Mouse (Mus musculus) testis, adult 2 months (tissue): ENCODE measurements around the gene Smarcal1. TPM values are rescaled to one million over a fixed set of nuclear protein-coding genes. Genes with fewer than 3 reads are reported as not detected.

Source experiments
- H3K27ac ChIP-seq: fragments of 200-500 bp; 2 replicates; pipeline ENCODE4 v1.5.1; 2012; ENCODE audit warnings: low read depth, low read length; ENCODE audit not compliant: control insufficient read depth, insufficient read depth
- H3K27me3 ChIP-seq: fragments of 200-500 bp; 2 replicates; pipeline ENCODE4 v1.6.1; 2012; ENCODE audit warnings: mild to moderate bottlenecking, low read length, moderate library complexity; ENCODE audit not compliant: control insufficient read depth, insufficient read depth
- H3K36me3 ChIP-seq: fragments of 200-500 bp; 2 replicates; pipeline ENCODE4 v1.6.1; 2012; ENCODE audit warnings: mild to moderate bottlenecking, low read length; ENCODE audit not compliant: control insufficient read depth, insufficient read depth
- H3K4me1 ChIP-seq: fragments of 200-500 bp; 2 replicates; pipeline ENCODE4 v1.6.1; 2012; ENCODE audit warnings: low read length; ENCODE audit not compliant: control insufficient read depth, insufficient read depth
- H3K4me3 ChIP-seq: fragments of 200-500 bp; 2 replicates; pipeline ENCODE4 v1.5.1; 2012; ENCODE audit warnings: low read depth, mild to moderate bottlenecking, low read length, moderate library complexity, mixed read lengths; ENCODE audit not compliant: control insufficient read depth
- CTCF ChIP-seq: fragments of 200-500 bp; IDR thresholded peaks from 2 replicates; pipeline ENCODE4 v1.5.1; 2012; ENCODE audit warnings: low read depth, mild to moderate bottlenecking, inconsistent platforms, low read length, moderate library complexity; ENCODE audit not compliant: control insufficient read depth, insufficient read depth, insufficient replicate concordance
- POLR2A ChIP-seq: fragments of 200-500 bp; IDR thresholded peaks from 2 replicates; pipeline ENCODE4 v1.6.1; 2012; ENCODE audit warnings: low read depth, mild to moderate bottlenecking, inconsistent platforms, low read length, moderate library complexity; ENCODE audit not compliant: control insufficient read depth
- polyA plus RNA-seq: library from polyadenylated mRNA; depleted of rRNA; stranded (reverse); fragments of >200 nt; gene quantifications from 2 replicates; pipeline ENCODE4 v1.2.3, GENCODE M21; 2012

The Smarcal1 gene
- polyA plus RNA-seq, 1 experiment: 10.7 TPM

- no peaks in the 10 kb centered on the region for H3K36me3 ChIP-seq
- H3K4me3 ChIP-seq: no peak overlapping the region
- no peaks in the 10 kb centered on the region for H3K27me3 ChIP-seq
- H3K27ac ChIP-seq: no peak overlapping the region
- TF ChIP-seq CTCF: no peak
- TF ChIP-seq POLR2A: no peak
- H3K4me1 ChIP-seq: no peaks in the 10 kb centered on the region
Observed at GRCm38 (mm10) chr1:72556471-72556870, 26.6 kb upstream of the Smarcal1 start.

GRCm38 (mm10) chr1:72558625-72559024, 24.4 kb upstream of the Smarcal1 start:
- Histone ChIP-seq H3K4me1 (no peaks in the 10 kb centered on the region), H3K27me3 (no peaks in the 10 kb centered on the region), H3K4me3 (no peak overlapping the region), H3K36me3 (no peaks in the 10 kb centered on the region), H3K27ac (no peak overlapping the region)
- no peak for TF ChIP-seq POLR2A
- TF ChIP-seq CTCF: no peak

- no peaks in the 10 kb centered on the region for H3K36me3 ChIP-seq
- H3K4me1 ChIP-seq: no peaks in the 10 kb centered on the region
- no peak overlapping the region for H3K4me3 ChIP-seq
- no peak overlapping the region for H3K27ac ChIP-seq
- H3K27me3 ChIP-seq: no peaks in the 10 kb centered on the region
- TF ChIP-seq CTCF (no peak), POLR2A (no peak)
Observed at GRCm38 (mm10) chr1:72564334-72564962, 18.6 kb upstream of the Smarcal1 start.

DNA sequence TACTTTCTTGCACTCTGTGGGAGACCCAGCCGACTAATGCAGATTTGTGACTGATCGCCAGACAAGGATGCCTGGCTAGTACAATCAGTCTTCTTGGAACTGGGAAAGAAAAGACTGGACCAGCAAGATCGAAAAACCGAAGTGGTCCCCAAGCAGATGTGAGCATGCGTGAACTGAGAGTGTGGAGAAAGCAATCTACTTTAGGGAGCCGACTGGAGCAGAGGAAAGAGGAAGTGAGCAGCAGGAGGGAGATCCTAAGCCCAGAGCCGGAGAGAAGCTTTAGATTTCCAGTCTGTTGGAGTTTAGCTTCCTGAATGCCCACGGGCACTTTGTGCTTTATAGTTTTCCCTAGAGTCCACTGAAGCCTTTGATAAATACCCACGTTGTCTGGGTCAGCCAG, 16.0 kb upstream of the Smarcal1 start:
- Histone ChIP-seq H3K27me3 (no peaks in the 10 kb centered on the region), H3K27ac (no peak overlapping the region), H3K36me3 (no peaks in the 10 kb centered on the region), H3K4me3 (no peak overlapping the region), H3K4me1 (no peaks in the 10 kb centered on the region)
- TF ChIP-seq CTCF: no peak

DNA sequence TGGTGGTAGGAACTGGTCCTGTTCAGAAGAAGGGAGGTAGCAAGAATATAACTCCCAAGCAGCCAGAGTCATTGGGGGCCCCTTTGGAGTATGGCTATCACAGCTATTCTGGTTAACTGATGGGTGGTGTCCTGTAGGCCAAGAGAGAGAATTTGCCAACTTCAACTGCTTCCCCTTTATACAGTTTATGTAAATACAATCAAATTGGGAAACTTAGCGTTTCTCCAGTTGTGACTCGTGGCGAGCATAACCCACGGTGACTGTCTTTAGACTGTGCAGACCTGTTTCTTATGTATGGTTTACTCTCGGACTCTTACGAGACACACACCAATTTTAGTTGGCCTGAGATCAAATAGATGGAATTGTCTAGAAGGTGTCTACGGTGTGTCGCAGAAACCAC, 14.3 kb upstream of the Smarcal1 start:
- H3K36me3 ChIP-seq: no peaks in the 10 kb centered on the region
- H3K27me3 ChIP-seq: no peaks in the 10 kb centered on the region
- TF ChIP-seq POLR2A (no peak), CTCF (no peak)
- no peak overlapping the region for H3K27ac ChIP-seq
- no peak overlapping the region for H3K4me3 ChIP-seq
- no peaks in the 10 kb centered on the region for H3K4me1 ChIP-seq

- TF ChIP-seq POLR2A (no peak), CTCF (no peak)
- H3K27me3 ChIP-seq: no peaks in the 10 kb centered on the region
- H3K4me1 ChIP-seq: peaks cover 10% of the 10 kb centered on the region
- no peak overlapping the region for H3K27ac ChIP-seq
- no peaks in the 10 kb centered on the region for H3K36me3 ChIP-seq
- H3K4me3 ChIP-seq: no peak overlapping the region
Observed at GRCm38 (mm10) chr1:72574047-72574446, 9.0 kb upstream of the Smarcal1 start.

GRCm38 (mm10) chr1:72574608-72575007, 8.4 kb upstream of the Smarcal1 start:
- Histone ChIP-seq H3K27me3 (no peaks in the 10 kb centered on the region), H3K36me3 (no peaks in the 10 kb centered on the region), H3K27ac (no peak overlapping the region), H3K4me3 (no peak overlapping the region), H3K4me1 (peaks cover 10% of the 10 kb centered on the region)
- TF ChIP-seq POLR2A (no peak), CTCF (no peak)

GRCm38 (mm10) chr1:72575121-72575520, 7.9 kb upstream of the Smarcal1 start:
- Histone ChIP-seq H3K4me1 (peaks cover 10% of the 10 kb centered on the region), H3K36me3 (no peaks in the 10 kb centered on the region), H3K27me3 (no peaks in the 10 kb centered on the region), H3K27ac (no peak overlapping the region), H3K4me3 (no peak overlapping the region)
- no peak for TF ChIP-seq POLR2A
- no peak for TF ChIP-seq CTCF
